Comparison of ENCODE assay signal across 10 mouse cellular contexts in genomic region chr19:46644793-46645602, GRCm38 (mm10). TPM values are rescaled to one million over a fixed set of nuclear protein-coding genes. Genes with fewer than 3 reads are reported as not detected.
DNase-seq lines count a peak whose midpoint lies in the region; ATAC-seq and TF ChIP-seq lines count a peak whose summit lies in the region.
"Had no signal": no experiment of that assay in that cellular context is flagged by ENCODE, and none has a peak within 500 bp of the region (broad histone marks: within the 10 kb centered on the region; RNA-seq: fewer than 3 reads in every experiment).

No protein-coding gene starts in this region.

- peak overlapping the region; percentile 56 for H3K27ac ChIP-seq in layer of hippocampus, adult 2 months
- H3K27ac ChIP-seq in embryonic facial prominence, embryonic 11.5 days (replicated peaks; ENCODE audit: low read depth, low read length) = peak overlapping the region; percentile 53; the same call in 1 of the 2 replicates
- H3K27ac ChIP-seq in heart, embryonic 14.5 days (replicated peaks in 1 of 2; ENCODE audit: control insufficient read depth in 1 of 2, insufficient read depth in 1 of 2, low read depth in 2 of 2, low read length in 2 of 2) = peak overlapping the region; percentile 86 to 97
- peak overlapping the region; percentile 51 for H3K27ac ChIP-seq in midbrain, embryonic 15.5 days

- no peak overlapping the region for H3K9ac ChIP-seq in embryonic facial prominence, embryonic 11.5 days (replicated peaks; ENCODE audit: low read length)
- peak overlapping the region; percentile 55 for H3K9ac ChIP-seq in heart, embryonic 14.5 days (ENCODE audit: low read length)
- H3K9ac ChIP-seq in midbrain, embryonic 15.5 days = no peak overlapping the region

- no peaks in the 10 kb centered on the region; the same call in 1 of the 2 replicates for H3K36me3 ChIP-seq in embryonic facial prominence, embryonic 11.5 days (replicated peaks; ENCODE audit: control insufficient read depth, insufficient read depth, low read depth, low read length)
- peaks cover 54% of the 10 kb centered on the region for H3K36me3 ChIP-seq in heart, embryonic 14.5 days (ENCODE audit: control insufficient read depth, insufficient read depth, low read length)
- H3K36me3 ChIP-seq in midbrain, embryonic 15.5 days (replicated peaks) = no peaks in the 10 kb centered on the region

- peaks cover 30% of the 10 kb centered on the region for H3K4me1 ChIP-seq in embryonic facial prominence, embryonic 11.5 days (ENCODE audit: control insufficient read depth, insufficient read depth, low read length)
- peaks cover 59 to 79% of the 10 kb centered on the region in 2 experiments for H3K4me1 ChIP-seq in heart, embryonic 14.5 days (ENCODE audit: control insufficient read depth in 2 of 2, insufficient read depth in 2 of 2, low read length in 2 of 2)
- peaks cover 50% of the 10 kb centered on the region for H3K4me1 ChIP-seq in midbrain, embryonic 15.5 days

- no peak overlapping the region for H3K4me2 ChIP-seq in embryonic facial prominence, embryonic 11.5 days (ENCODE audit: low read depth, low read length)
- H3K4me2 ChIP-seq in heart, embryonic 14.5 days (ENCODE audit: low read length) = peak overlapping the region; percentile 38
- H3K4me2 ChIP-seq in midbrain, embryonic 15.5 days = no peak overlapping the region

- DNase-seq in layer of hippocampus, adult 2 months (ENCODE audit: low spot score in 2 of 2) = peak in 1 of 2 experiments; percentile 18
- no peak for DNase-seq in layer of hippocampus, adult 11-12 months (ENCODE audit: low spot score)
- DNase-seq in embryonic facial prominence, embryonic 11.5 days (ENCODE audit: low spot score) = peak; percentile 57
- peak; percentile 68 to 85 for DNase-seq in kidney, postnatal 25 days
- no peak for DNase-seq in layer of hippocampus, adult 9-10 months (ENCODE audit: low spot score)
- no peak for DNase-seq in right cerebral cortex, postnatal 36 days (ENCODE audit: low spot score in 2 of 2)

- 23% methylated on average over 12 of the region's 12 CpGs for WGBS in embryonic facial prominence, embryonic 11.5 days
- 6% methylated on average over 12 of the region's 12 CpGs for WGBS in heart, embryonic 14.5 days
- 33% methylated on average over 12 of the region's 12 CpGs for WGBS in midbrain, embryonic 15.5 days

- TF ChIP-seq CTCF in layer of hippocampus, adult 2 months (conservative IDR thresholded peaks at IDR 0.05) = no peak

- H3K9me3 ChIP-seq in embryonic facial prominence, embryonic 11.5 days (replicated peaks; ENCODE audit: control insufficient read depth, low read length) = no peaks in the 10 kb centered on the region
- no peaks in the 10 kb centered on the region for H3K9me3 ChIP-seq in heart, embryonic 14.5 days (ENCODE audit: control insufficient read depth, low read length)
- no peaks in the 10 kb centered on the region for H3K9me3 ChIP-seq in midbrain, embryonic 15.5 days

- H3K27me3 ChIP-seq in embryonic facial prominence, embryonic 11.5 days (ENCODE audit: control insufficient read depth, insufficient read depth, low read length) = no peaks in the 10 kb centered on the region
- H3K27me3 ChIP-seq in heart, embryonic 14.5 days (ENCODE audit: control insufficient read depth, insufficient read depth, low read length) = no peaks in the 10 kb centered on the region
- H3K27me3 ChIP-seq in midbrain, embryonic 15.5 days (replicated peaks) = no peaks in the 10 kb centered on the region
- H3K27me3 ChIP-seq: Patski had no signal

- H3K4me3 ChIP-seq in layer of hippocampus, adult 2 months = no peak overlapping the region
- no peak overlapping the region for H3K4me3 ChIP-seq in embryonic facial prominence, embryonic 11.5 days (ENCODE audit: low read depth, low read length)
- H3K4me3 ChIP-seq in heart, embryonic 14.5 days (ENCODE audit: control insufficient read depth in 1 of 2, insufficient read depth in 1 of 2, low read depth in 1 of 2, low read length in 2 of 2) = no peak overlapping the region
- H3K4me3 ChIP-seq in midbrain, embryonic 15.5 days = no peak overlapping the region

- no peak for ATAC-seq in embryonic facial prominence, embryonic 11.5 days (replicated peaks; ENCODE audit: insufficient number of reproducible peaks, low FRiP score, low TSS enrichment, low read depth)
- ATAC-seq in heart, embryonic 14.5 days (ENCODE audit: insufficient number of reproducible peaks, insufficient read depth, low FRiP score, low read depth) = peak; percentile 65
- no peak for ATAC-seq in midbrain, embryonic 15.5 days (replicated peaks)
- ATAC-seq: Patski had no signal

RNA-seq across cellular contexts. Expression of gene Cyp17a1, which starts 28.0 kb away (rescaled TPM):
- not detected for total RNA-seq in layer of hippocampus, adult 2 months (2021)
- polyA plus RNA-seq in embryonic facial prominence, embryonic 11.5 days (2014; fragmentation: Nextera tagmentation; extraction: Ambion mirVana) = not detected in 2 replicates
- polyA plus RNA-seq in heart, embryonic 14.5 days (2014; fragmentation: Nextera tagmentation; extraction: Ambion mirVana) = 1.6 and 1.8 TPM in 2 replicates
- not detected in 2 replicates for polyA plus RNA-seq in midbrain, embryonic 15.5 days (2015; fragmentation: Nextera tagmentation; extraction: Ambion mirVana)
- polyA plus RNA-seq: intestine, embryonic 14.5 days; Patski had no signal

RNA-seq across cellular contexts. Expression of gene Borcs7, which starts 44.7 kb away (rescaled TPM):
- total RNA-seq in layer of hippocampus, adult 2 months (2021) = 10 to 100 TPM; 22.8 TPM
- 13.4 and 15.3 TPM in 2 replicates for polyA plus RNA-seq in embryonic facial prominence, embryonic 11.5 days (2014; fragmentation: Nextera tagmentation; extraction: Ambion mirVana)
- 17.9 and 20.0 TPM in 2 replicates for polyA plus RNA-seq in heart, embryonic 14.5 days (2014; fragmentation: Nextera tagmentation; extraction: Ambion mirVana)
- 22.4 and 24.1 TPM in 2 replicates for polyA plus RNA-seq in midbrain, embryonic 15.5 days (2015; fragmentation: Nextera tagmentation; extraction: Ambion mirVana)

RNA-seq across cellular contexts. Expression of gene Wbp1l, which starts 46.1 kb away (rescaled TPM):
- total RNA-seq in layer of hippocampus, adult 2 months (2021) = 10 to 100 TPM; 33.5 to 38.0 TPM
- 30.1 and 34.4 TPM in 2 replicates for polyA plus RNA-seq in embryonic facial prominence, embryonic 11.5 days (2014; fragmentation: Nextera tagmentation; extraction: Ambion mirVana)
- 48.8 and 49.3 TPM in 2 replicates for polyA plus RNA-seq in heart, embryonic 14.5 days (2014; fragmentation: Nextera tagmentation; extraction: Ambion mirVana)
- polyA plus RNA-seq in midbrain, embryonic 15.5 days (2015; fragmentation: Nextera tagmentation; extraction: Ambion mirVana) = 41.1 and 42.6 TPM in 2 replicates

Comparison
In these comparisons a context has a peak if more than half of its experiments do, and no peak if none do; other contexts are left out.
1. DNase-seq: peak in embryonic facial prominence, embryonic 11.5 days (single experiment) and kidney, postnatal 25 days (2 of 2); none in layer of hippocampus, adult 11-12 months (single experiment), layer of hippocampus, adult 9-10 months (single experiment) and right cerebral cortex, postnatal 36 days (0 of 2).
2. Peak in every context shown above with its lines, with median percentiles within 50 percentile points of each other: H3K27ac ChIP-seq.